Mouse (Mus musculus): ENCODE data around the gene Gm3526. TPM values are rescaled to one million over a fixed set of nuclear protein-coding genes. Genes with fewer than 3 reads are reported as not detected.
"Not testable (repeated sequence)": the region's sequence is repeated elsewhere in the genome, so short reads cannot be mapped to it uniquely, and the experiment has no call there.

Gene Gm3526
- not detected in 2 replicates for polyA plus RNA-seq (2012; rRNA removed)

- not testable (repeated sequence) for DNase-seq; H3K4me1 ChIP-seq (ENCODE audit: control insufficient read depth, insufficient read depth, low read length); H3K4me3 ChIP-seq (replicated peaks; ENCODE audit: extremely low read depth, low read depth, low read length)
- no CpG with 5 or more reads among the region's 1 CpGs for WGBS
These were observed at the start of gene Gm3526 for GRCm38 (mm10) chr14:5260480-5260879. TSS of gene Gm3526 (minus strand) at chr14:5260580.

Other genes starting within 250 kb of the Gm3526 start
- not detected in 2 replicates for gene Gm3298, start 244.7 kb downstream of the Gm3526 start, polyA plus RNA-seq (2012; rRNA removed)
- not detected in 2 replicates for gene 4930555G01Rik, start 210.0 kb downstream of the Gm3526 start, polyA plus RNA-seq (2012; rRNA removed)
- gene Gm8281, start 189.5 kb downstream of the Gm3526 start, polyA plus RNA-seq (2012; rRNA removed), result not detected in 2 replicates
- gene Gm8279, start 129.1 kb downstream of the Gm3526 start, polyA plus RNA-seq (2012; rRNA removed), result not detected in 2 replicates
- gene Gm3317, start 96.0 kb downstream of the Gm3526 start, polyA plus RNA-seq (2012; rRNA removed), result not detected in 2 replicates
- gene Gm8271, start 74.8 kb downstream of the Gm3526 start, polyA plus RNA-seq (2012; rRNA removed), result not detected in 2 replicates
- gene Gm3542, start 74.3 kb upstream of the Gm3526 start, polyA plus RNA-seq (2012; rRNA removed), result not detected in 2 replicates
- gene Gm3500, start 128.5 kb upstream of the Gm3526 start, polyA plus RNA-seq (2012; rRNA removed), result not detected in 2 replicates
- gene Gm3194, start 194.9 kb upstream of the Gm3526 start, polyA plus RNA-seq (2012; rRNA removed), result 0.20 and 0.26 TPM in 2 replicates
- not detected in 2 replicates for gene Gm8246, start 217.2 kb upstream of the Gm3526 start, polyA plus RNA-seq (2012; rRNA removed)
- gene Gm3187, start 223.6 kb upstream of the Gm3526 start, polyA plus RNA-seq (2012; rRNA removed), result not detected in 2 replicates
- not detected in 2 replicates for gene Gm3488, start 241.1 kb upstream of the Gm3526 start, polyA plus RNA-seq (2012; rRNA removed)

All from lung, adult 2 months (tissue).